Mouse (Mus musculus) left cerebral cortex, adult 2 months (tissue): Measurements from ENCODE around the gene H2afy. TPM values are rescaled to one million over a fixed set of nuclear protein-coding genes. Genes with fewer than 3 reads are reported as not detected.

Source experiments
- DNase-seq, 2 experiments: peaks; one replicate each; pipeline ENCODE4 v3.0.0; 2021 to 2022; ENCODE audit warnings: low spot score in 2 of 2, mixed read lengths in 1 of 2; ENCODE audit errors: extremely low spot score in 1 of 2
- H3K27ac ChIP-seq: fragments of 200-600 bp; 2 replicates; pipeline ENCODE4 v1.8.1; 2022
- H3K4me3 ChIP-seq: fragments of 200-600 bp; 2 replicates; pipeline ENCODE4 v1.8.1; 2022
- CTCF ChIP-seq: fragments of 200-600 bp; IDR thresholded peaks from 2 replicates; pipeline ENCODE4 v1.8.1; 2022; ENCODE audit warnings: antibody characterized with exemption, mild to moderate bottlenecking, moderate library complexity
- intact Hi-C: fragments of 180-260 bp; cut with DNase I; formaldehyde crosslinking; loops from one replicate; pipeline ENCODE4 v1.15.1; 2025
- total RNA-seq, 2 experiments: library from RNA; stranded (reverse); gene quantifications; 2 replicates each; pipeline ENCODE4 v1.2.3; 2021

H2afy gene
- total RNA-seq, 2 experiments from 2014 or later = 107 to 111 TPM

DNA sequence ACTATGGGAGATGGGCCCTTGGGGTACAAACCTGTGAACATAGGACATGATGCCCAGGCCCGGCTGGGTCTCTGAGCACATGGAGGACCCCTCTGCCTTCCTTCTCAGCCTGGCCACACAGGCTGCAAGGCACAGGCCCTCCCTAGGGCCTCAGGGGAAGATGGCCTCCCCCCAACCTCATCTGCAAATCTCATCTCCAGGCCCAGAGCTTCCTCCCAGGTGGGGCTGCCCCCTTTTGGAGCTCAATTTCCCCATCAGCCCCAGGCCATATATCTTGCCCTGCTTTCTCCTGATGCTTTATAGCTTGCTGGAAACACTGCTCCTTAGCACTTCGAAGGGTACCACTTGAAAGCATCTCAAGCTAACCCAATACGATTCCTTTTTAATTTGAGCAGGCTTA, 28.2 kb upstream of the H2afy start:
- Histone ChIP-seq H3K4me3 (no peak overlapping the region), H3K27ac (no peak overlapping the region)
- intact Hi-C loops = no loop called here
- TF ChIP-seq CTCF = no peak
- DNase-seq = no peak

DNA sequence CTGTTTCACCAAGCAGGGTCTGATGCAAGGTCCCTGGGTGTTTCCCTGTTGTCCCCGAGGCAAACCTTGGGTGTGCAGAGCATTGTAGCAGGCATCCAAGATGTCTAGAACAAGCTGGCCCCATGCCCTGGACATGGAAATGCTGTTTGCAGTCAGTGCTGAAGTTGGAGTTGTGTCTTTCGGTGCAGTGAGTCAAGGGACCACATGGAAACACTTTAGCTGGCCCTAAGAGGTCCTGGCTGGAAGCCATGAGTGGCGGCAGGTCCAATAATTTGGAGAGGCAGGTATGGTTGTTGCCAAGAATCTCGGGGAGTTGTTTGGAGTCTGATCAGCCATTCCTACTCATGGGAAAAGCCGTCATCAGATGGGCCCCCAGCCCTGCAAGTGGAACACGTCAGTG, 27.6 kb upstream of the H2afy start:
- DNase-seq = no peak
- intact Hi-C loops = no loop called here

GRCm38 (mm10) chr13:56162859-56163258, 26.7 kb upstream of the H2afy start:
- H3K4me3 ChIP-seq = no peak overlapping the region
- intact Hi-C loops = no loop called here
- no peak overlapping the region for H3K27ac ChIP-seq
- TF ChIP-seq CTCF = no peak
- no peak for DNase-seq

More for the DNA sequence above, 27.6 kb upstream of the H2afy start:
- TF ChIP-seq CTCF = no peak
- H3K27ac ChIP-seq = no peak overlapping the region
- no peak overlapping the region for H3K4me3 ChIP-seq

- TF ChIP-seq CTCF = no peak
- no peak overlapping the region for H3K27ac ChIP-seq
- intact Hi-C loops = no loop called here
- DNase-seq = no peak
- no peak overlapping the region for H3K4me3 ChIP-seq
Observed at GRCm38 (mm10) chr13:56159614-56160363, 23.6 kb upstream of the H2afy start.

DNA sequence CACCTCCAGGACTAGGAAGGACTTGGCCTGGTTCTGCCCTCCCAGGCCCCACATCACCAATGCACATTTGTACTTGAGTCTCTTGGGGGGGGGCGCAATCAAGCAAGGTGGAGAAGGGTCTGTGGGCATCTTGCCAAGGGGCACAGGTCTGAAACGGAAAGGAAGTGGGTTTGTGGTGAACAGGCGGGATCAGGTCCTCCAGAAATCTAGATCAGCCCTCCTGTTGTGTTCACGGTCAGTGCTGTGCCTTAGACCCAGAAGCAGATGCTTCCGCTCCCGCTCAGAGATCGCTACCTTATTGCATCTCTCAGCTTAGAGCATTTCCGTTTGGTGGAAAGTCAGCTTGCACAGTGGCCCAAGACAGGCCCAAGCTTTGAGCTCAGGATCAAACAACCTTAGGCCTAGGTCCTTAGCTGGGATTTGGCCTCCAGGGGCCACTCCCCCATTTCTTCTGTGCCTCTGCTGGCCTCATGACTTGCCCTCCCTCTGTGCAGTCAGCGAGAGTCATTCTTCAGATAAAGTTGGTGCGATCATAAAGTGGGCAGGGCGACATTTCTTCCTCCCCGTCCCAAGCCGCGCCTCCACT, 22.9 kb upstream of the H2afy start:
- no peak for TF ChIP-seq CTCF
- H3K27ac ChIP-seq = no peak overlapping the region
- intact Hi-C loops = no loop called here
- no peak overlapping the region for H3K4me3 ChIP-seq
- no peak for DNase-seq

- H3K4me3 ChIP-seq = no peak overlapping the region
- intact Hi-C loops = no loop called here
- no peak for TF ChIP-seq CTCF
- H3K27ac ChIP-seq = no peak overlapping the region
- DNase-seq = no peak
Observed at GRCm38 (mm10) chr13:56155671-56156070, 19.5 kb upstream of the H2afy start.

- no peak for DNase-seq
- H3K27ac ChIP-seq = no peak overlapping the region
- intact Hi-C loops = no loop called here
- H3K4me3 ChIP-seq = no peak overlapping the region
- no peak for TF ChIP-seq CTCF
Observed at GRCm38 (mm10) chr13:56155048-56155447, 18.9 kb upstream of the H2afy start.

GRCm38 (mm10) chr13:56152773-56153460, 16.8 kb upstream of the H2afy start:
- Histone ChIP-seq H3K4me3 (no peak overlapping the region), H3K27ac (no peak overlapping the region)
- DNase-seq = no peak
- TF ChIP-seq CTCF = no peak
- intact Hi-C loops = no loop called here

DNA sequence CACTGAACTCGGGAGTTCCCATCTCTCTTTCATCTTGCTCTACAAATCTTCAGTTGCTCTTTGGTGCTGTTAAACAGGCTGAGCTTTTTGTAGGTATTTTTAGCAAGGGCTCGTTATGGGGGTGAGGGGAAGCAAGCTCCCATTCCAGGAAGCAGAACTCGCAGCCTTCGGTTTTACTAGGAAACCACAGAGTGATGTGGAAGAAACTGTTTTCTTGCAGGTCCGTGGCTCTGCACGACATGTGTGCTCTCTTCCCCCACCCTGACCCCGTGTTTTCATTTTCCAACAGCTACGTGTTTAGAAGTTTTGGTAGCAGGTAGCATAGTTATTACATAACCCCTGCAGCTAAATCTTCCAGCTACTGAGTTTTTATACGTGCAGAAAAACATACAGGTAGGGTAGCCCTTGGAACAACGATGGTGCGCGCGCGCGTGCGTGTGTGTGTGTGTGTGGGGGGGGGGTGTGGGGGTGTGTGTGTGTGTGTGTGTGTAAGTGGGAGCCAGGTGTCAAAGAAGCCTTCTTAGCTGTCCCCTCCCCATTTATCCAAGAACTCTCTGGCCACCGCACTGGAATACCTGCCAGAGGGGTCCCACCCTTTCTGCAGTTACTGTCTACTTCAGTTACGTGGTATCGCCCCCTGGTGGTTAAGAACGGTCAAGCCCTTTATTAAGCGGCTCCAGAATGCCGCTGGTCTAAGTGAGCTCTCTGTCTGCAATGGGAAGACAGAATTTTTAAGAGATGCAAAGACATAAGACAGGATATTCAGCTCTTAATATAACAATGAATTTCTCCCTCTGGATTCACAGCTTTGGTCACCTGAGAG, 15.5 kb upstream of the H2afy start:
- H3K27ac ChIP-seq = no peak overlapping the region
- TF ChIP-seq CTCF = peak; percentile 79
- peak; percentile 40 to 52 for DNase-seq
- peak overlapping the region; percentile 30 for H3K4me3 ChIP-seq
- intact Hi-C loops = no loop called here

GRCm38 (mm10) chr13:56145523-56145922, 9.4 kb upstream of the H2afy start:
- peak; percentile 52 for TF ChIP-seq CTCF

DNA sequence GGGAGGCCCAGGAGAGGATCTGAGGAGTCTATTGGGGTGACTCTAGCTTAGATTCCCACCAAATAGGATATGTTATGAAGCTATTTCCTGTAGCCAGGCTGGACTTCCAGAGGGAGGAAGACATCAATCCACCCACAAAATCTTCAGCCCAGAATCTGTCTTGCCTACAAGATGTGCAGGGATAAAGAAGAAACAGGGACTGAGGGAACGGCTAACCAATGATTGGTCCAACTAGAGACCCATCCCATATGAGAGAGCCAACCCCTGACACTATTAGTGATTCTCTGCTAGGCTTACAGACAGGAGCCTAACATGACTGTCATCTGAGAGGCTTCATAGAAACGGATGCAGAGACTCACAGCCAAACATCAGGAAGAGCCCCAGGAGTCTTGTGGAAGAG, 7.9 kb upstream of the H2afy start:
- intact Hi-C loops = no loop called here
- no peak for TF ChIP-seq CTCF
- Histone ChIP-seq H3K27ac (no peak overlapping the region), H3K4me3 (no peak overlapping the region)
- no peak for DNase-seq

More at GRCm38 (mm10) chr13:56145523-56145922, 9.4 kb upstream of the H2afy start:
- peak in 1 of 2 experiments; percentile 27 for DNase-seq
- intact Hi-C loops = loop anchor here (5.0 kb wide), 1 partner anchor 47 kb away; no protein-coding TSS in a partner anchor
- Histone ChIP-seq H3K4me3 (no peak overlapping the region), H3K27ac (no peak overlapping the region)

- intact Hi-C loops = no loop called here
- Histone ChIP-seq H3K4me3 (no peak overlapping the region), H3K27ac (no peak overlapping the region)
- TF ChIP-seq CTCF = no peak
- DNase-seq = no peak
Observed at GRCm38 (mm10) chr13:56143151-56143513, 7.0 kb upstream of the H2afy start.
